Mouse (Mus musculus): Measurements from ENCODE around the gene Kctd19. TPM values are rescaled to one million over a fixed set of nuclear protein-coding genes. Genes with fewer than 3 reads are reported as not detected.

Kctd19 gene
- 0.08 and 0.16 TPM in 2 replicates for polyA plus RNA-seq (2016; fragmentation: Nextera tagmentation; extraction: Ambion mirVana)

- no peaks in the 10 kb centered on the region for H3K36me3 ChIP-seq (replicated peaks)
Observed at GRCm38 (mm10) chr8:105413391-105413790, at the start of gene Kctd19, which contains the start of gene Lrrc36. Kctd19 (minus strand) TSS chr8:105413502. Lrrc36 (plus strand) TSS chr8:105413571.

GRCm38 (mm10) chr8:105461085-105461803 is 47.9 kb upstream of the Kctd19 start:
- Histone ChIP-seq H3K36me3 (replicated peaks) (no peaks in the 10 kb centered on the region), H3K27me3 (replicated peaks; ENCODE audit: low read depth, poor library complexity, severe bottlenecking) (no peaks in the 10 kb centered on the region), H3K4me1 (peaks cover 26% of the 10 kb centered on the region), H3K4me3 (no peak overlapping the region), H3K9me3 (no peaks in the 10 kb centered on the region), H3K27ac (replicated peaks) (no peak overlapping the region)
- 68% methylated on average over 13 of the region's 13 CpGs for WGBS
- DNase-seq (ENCODE audit: low spot score), result no peak

More at GRCm38 (mm10) chr8:105413391-105413790, at the start of gene Kctd19, which contains the start of gene Lrrc36:
- WGBS, result 1% methylated on average over 34 of the region's 34 CpGs
- H3K9me3 ChIP-seq, result 0 out of 2 replicates have a peak, but pooled peaks cover 3% of the 10 kb centered on the region
- H3K27me3 ChIP-seq (replicated peaks; ENCODE audit: low read depth, poor library complexity, severe bottlenecking), result peaks cover 32% of the 10 kb centered on the region
- H3K4me3 ChIP-seq, result peak within 1 kb of the TSS; percentile 54
- no peak within 1 kb of the TSS for H3K27ac ChIP-seq (replicated peaks)
- peaks cover 11% of the 10 kb centered on the region for H3K4me1 ChIP-seq
- DNase-seq (ENCODE audit: low spot score), result peak; percentile 72

GRCm38 (mm10) chr8:105455218-105455617 is 41.9 kb upstream of the Kctd19 start:
- 64% methylated on average over 10 of the region's 10 CpGs for WGBS
- Histone ChIP-seq H3K4me1 (peaks cover 4% of the 10 kb centered on the region; the same call in 1 of the 2 replicates), H3K27ac (replicated peaks) (no peak overlapping the region), H3K4me3 (no peak overlapping the region), H3K27me3 (replicated peaks; ENCODE audit: low read depth, poor library complexity, severe bottlenecking) (no peaks in the 10 kb centered on the region), H3K9me3 (no peaks in the 10 kb centered on the region), H3K36me3 (replicated peaks) (no peaks in the 10 kb centered on the region)
- no peak for DNase-seq (ENCODE audit: low spot score)

GRCm38 (mm10) chr8:105454088-105454487 is 40.8 kb upstream of the Kctd19 start:
- Histone ChIP-seq H3K4me3 (no peak overlapping the region), H3K9me3 (no peaks in the 10 kb centered on the region), H3K27ac (replicated peaks) (no peak overlapping the region), H3K4me1 (peaks cover 4% of the 10 kb centered on the region; the same call in 1 of the 2 replicates), H3K27me3 (replicated peaks; ENCODE audit: low read depth, poor library complexity, severe bottlenecking) (no peaks in the 10 kb centered on the region), H3K36me3 (replicated peaks) (no peaks in the 10 kb centered on the region)
- DNase-seq (ENCODE audit: low spot score), result no peak
- 78% methylated on average over 5 of the region's 5 CpGs for WGBS

- H3K9me3 ChIP-seq, result no peaks in the 10 kb centered on the region
- H3K4me1 ChIP-seq, result peaks cover 4% of the 10 kb centered on the region; the same call in 1 of the 2 replicates
- 74% methylated on average over 5 of the region's 5 CpGs for WGBS
- H3K4me3 ChIP-seq, result no peak overlapping the region
- no peaks in the 10 kb centered on the region for H3K36me3 ChIP-seq (replicated peaks)
- no peak overlapping the region for H3K27ac ChIP-seq (replicated peaks)
- H3K27me3 ChIP-seq (replicated peaks; ENCODE audit: low read depth, poor library complexity, severe bottlenecking), result no peaks in the 10 kb centered on the region
- DNase-seq (ENCODE audit: low spot score), result no peak
Observed at GRCm38 (mm10) chr8:105453296-105453695, 40.0 kb upstream of the Kctd19 start.

GRCm38 (mm10) chr8:105451903-105452603 is 38.8 kb upstream of the Kctd19 start:
- Histone ChIP-seq H3K9me3 (no peaks in the 10 kb centered on the region), H3K27ac (replicated peaks) (no peak overlapping the region), H3K4me3 (no peak overlapping the region), H3K36me3 (replicated peaks) (no peaks in the 10 kb centered on the region), H3K27me3 (replicated peaks; ENCODE audit: low read depth, poor library complexity, severe bottlenecking) (no peaks in the 10 kb centered on the region), H3K4me1 (no peaks in the 10 kb centered on the region)
- DNase-seq (ENCODE audit: low spot score), result no peak
- 70% methylated on average over 15 of the region's 15 CpGs for whole genome bisulfite sequencing

- peaks cover 5% of the 10 kb centered on the region for H3K4me1 ChIP-seq
- DNase-seq (ENCODE audit: low spot score), result no peak
- 71% methylated on average over 1 of the region's 1 CpGs for WGBS
- H3K36me3 ChIP-seq (replicated peaks), result no peaks in the 10 kb centered on the region
- H3K4me3 ChIP-seq, result no peak overlapping the region
- no peak overlapping the region for H3K27ac ChIP-seq (replicated peaks)
- no peaks in the 10 kb centered on the region for H3K9me3 ChIP-seq
- H3K27me3 ChIP-seq (replicated peaks; ENCODE audit: low read depth, poor library complexity, severe bottlenecking), result no peaks in the 10 kb centered on the region
Observed at GRCm38 (mm10) chr8:105450977-105451376, 37.7 kb upstream of the Kctd19 start.

GRCm38 (mm10) chr8:105448596-105448995 is 35.3 kb upstream of the Kctd19 start:
- Histone ChIP-seq H3K4me3 (no peak overlapping the region), H3K27me3 (replicated peaks; ENCODE audit: low read depth, poor library complexity, severe bottlenecking) (no peaks in the 10 kb centered on the region; the same call in 1 of the 2 replicates), H3K9me3 (no peaks in the 10 kb centered on the region), H3K27ac (replicated peaks) (no peak overlapping the region), H3K36me3 (replicated peaks) (no peaks in the 10 kb centered on the region), H3K4me1 (peaks cover 14% of the 10 kb centered on the region)
- 87% methylated on average over 5 of the region's 5 CpGs for WGBS
- no peak for DNase-seq (ENCODE audit: low spot score)

- WGBS, result 93% methylated on average over 3 of the region's 3 CpGs
- H3K36me3 ChIP-seq (replicated peaks), result no peaks in the 10 kb centered on the region
- H3K27ac ChIP-seq (replicated peaks), result no peak overlapping the region
- H3K4me3 ChIP-seq, result no peak overlapping the region
- no peaks in the 10 kb centered on the region for H3K9me3 ChIP-seq
- H3K4me1 ChIP-seq, result peaks cover 14% of the 10 kb centered on the region
- no peaks in the 10 kb centered on the region; the same call in 1 of the 2 replicates for H3K27me3 ChIP-seq (replicated peaks; ENCODE audit: low read depth, poor library complexity, severe bottlenecking)
- no peak for DNase-seq (ENCODE audit: low spot score)
Observed at GRCm38 (mm10) chr8:105448188-105448587, 34.9 kb upstream of the Kctd19 start.

- Histone ChIP-seq H3K9me3 (no peaks in the 10 kb centered on the region), H3K36me3 (replicated peaks) (no peaks in the 10 kb centered on the region), H3K4me1 (peaks cover 14% of the 10 kb centered on the region), H3K27me3 (replicated peaks; ENCODE audit: low read depth, poor library complexity, severe bottlenecking) (peaks cover 5% of the 10 kb centered on the region; the same call in 1 of the 2 replicates), H3K27ac (replicated peaks) (peak overlapping the region; percentile 62), H3K4me3 (no peak overlapping the region)
- peak; percentile 43 for DNase-seq (ENCODE audit: low spot score)
- 21% methylated on average over 4 of the region's 4 CpGs for WGBS
Observed at GRCm38 (mm10) chr8:105446127-105446552, 32.8 kb upstream of the Kctd19 start.

- Histone ChIP-seq H3K27me3 (replicated peaks; ENCODE audit: low read depth, poor library complexity, severe bottlenecking) (peaks cover 5% of the 10 kb centered on the region; the same call in 1 of the 2 replicates), H3K9me3 (no peaks in the 10 kb centered on the region), H3K27ac (replicated peaks) (peak overlapping the region; percentile 62), H3K4me1 (peaks cover 14% of the 10 kb centered on the region), H3K4me3 (no peak overlapping the region), H3K36me3 (replicated peaks) (no peaks in the 10 kb centered on the region)
- 37% methylated on average over 11 of the region's 11 CpGs for WGBS
- no peak for DNase-seq (ENCODE audit: low spot score)
Observed at GRCm38 (mm10) chr8:105445296-105446126, 32.2 kb upstream of the Kctd19 start.

- peaks cover 9% of the 10 kb centered on the region; the same call in 1 of the 2 replicates for H3K27me3 ChIP-seq (replicated peaks; ENCODE audit: low read depth, poor library complexity, severe bottlenecking)
- 90% methylated on average over 5 of the region's 5 CpGs for WGBS
- no peak overlapping the region for H3K27ac ChIP-seq (replicated peaks)
- no peak overlapping the region for H3K4me3 ChIP-seq
- no peak for DNase-seq (ENCODE audit: low spot score)
- peaks cover 14% of the 10 kb centered on the region for H3K4me1 ChIP-seq
- no peaks in the 10 kb centered on the region for H3K36me3 ChIP-seq (replicated peaks)
- H3K9me3 ChIP-seq, result no peaks in the 10 kb centered on the region
Observed at GRCm38 (mm10) chr8:105442661-105443060, 29.4 kb upstream of the Kctd19 start.
